Mouse (Mus musculus) testis, adult 2 months (tissue): ENCODE results near the gene Gata1.

Source experiments
- CTCF ChIP-seq: fragments of 200-500 bp; IDR thresholded peaks from 2 replicates; pipeline ENCODE4 v1.5.1; 2012; ENCODE audit warnings: low read depth, mild to moderate bottlenecking, inconsistent platforms, low read length, moderate library complexity; ENCODE audit not compliant: control insufficient read depth, insufficient read depth, insufficient replicate concordance
- POLR2A ChIP-seq: fragments of 200-500 bp; IDR thresholded peaks from 2 replicates; pipeline ENCODE4 v1.6.1; 2012; ENCODE audit warnings: low read depth, mild to moderate bottlenecking, inconsistent platforms, low read length, moderate library complexity; ENCODE audit not compliant: control insufficient read depth

- no peak for TF ChIP-seq POLR2A
- no peak for TF ChIP-seq CTCF
Observed at GRCm38 (mm10) chrX:7950091-7950490, 27.8 kb downstream of the Gata1 start.
